Mouse (Mus musculus) stomach, embryonic 15.5 days (tissue): ENCODE results near the gene Hpse. TPM values are rescaled to one million over a fixed set of nuclear protein-coding genes. Genes with fewer than 3 reads are reported as not detected.

Experiments
- ATAC-seq: fragments of 200-750 bp; cut with Nextera tagmentation; 2 replicates; pipeline ENCODE4 v1.8.0; 2017; ENCODE audit warnings: low read depth, moderate number of reproducible peaks, moderate TSS enrichment; ENCODE audit not compliant: insufficient read depth, low FRiP score
- H3K27ac ChIP-seq: fragments of 300-500 bp; sonication (generic); 2 replicates; pipeline ENCODE4 v1.5.1; 2015; ENCODE audit warnings: mild to moderate bottlenecking, inconsistent platforms
- H3K27me3 ChIP-seq: fragments of 300-500 bp; sonication (generic); replicated peaks from 2 replicates; pipeline ENCODE4 v1.6.1; 2015; ENCODE audit warnings: inconsistent platforms
- H3K36me3 ChIP-seq: fragments of 300-500 bp; sonication (generic); 2 replicates; pipeline ENCODE4 v1.6.1; 2015; ENCODE audit warnings: inconsistent platforms
- H3K4me1 ChIP-seq: fragments of 300-500 bp; sonication (generic); 2 replicates; pipeline ENCODE4 v1.6.1; 2015; ENCODE audit warnings: inconsistent platforms
- H3K4me2 ChIP-seq: fragments of 300-500 bp; sonication (generic); 2 replicates; pipeline ENCODE4 v1.6.1; 2015; ENCODE audit warnings: mild to moderate bottlenecking, inconsistent platforms
- H3K4me3 ChIP-seq: fragments of 300-500 bp; sonication (generic); replicated peaks from 2 replicates; pipeline ENCODE4 v1.5.1; 2015; ENCODE audit warnings: inconsistent platforms
- H3K9ac ChIP-seq: fragments of 300-500 bp; sonication (generic); 2 replicates; pipeline ENCODE4 v1.6.1; 2015; ENCODE audit warnings: inconsistent platforms
- H3K9me3 ChIP-seq: fragments of 300-500 bp; sonication (generic); 2 replicates; pipeline ENCODE4 v1.6.1; 2016; ENCODE audit warnings: inconsistent platforms
- WGBS: fragments of 180-500 bp; shearing (Covaris S2); methylation state at CpG from one replicate; pipeline ENCODE4 v1.1.7; 2015; 5-methylcytosine and 5-hydroxymethylcytosine counted together
- polyA plus RNA-seq: library from polyadenylated mRNA; unstranded; fragments of >200 nt; fragmentation: Nextera tagmentation; extraction: Ambion mirVana; gene quantifications from 2 replicates; pipeline ENCODE4 v1.2.1, GENCODE M21; 2015

The Hpse gene
- polyA plus RNA-seq, 1 experiment from 2014 or later: 6.0 TPM

DNA sequence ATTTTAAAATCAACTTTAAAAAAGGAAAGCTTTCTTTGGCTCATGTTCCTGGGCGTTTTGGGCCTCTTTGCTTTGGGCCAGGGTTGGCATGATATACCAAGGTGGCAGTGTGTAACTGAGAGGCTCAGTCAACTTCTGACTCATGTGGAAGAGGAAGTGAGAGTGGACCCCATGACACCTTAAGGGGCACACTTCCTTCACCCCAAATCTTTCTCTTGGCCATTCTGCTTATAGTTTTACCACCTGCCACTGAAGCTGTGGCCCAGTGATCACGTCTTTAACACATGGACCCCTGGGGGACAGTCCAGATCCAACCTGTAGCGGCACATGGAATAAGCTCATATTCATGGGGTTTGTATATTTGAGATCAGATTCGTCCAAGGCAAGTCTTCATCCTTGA lies 6.5 kb upstream of the Hpse start:
- Histone ChIP-seq H3K9me3 (no peaks in the 10 kb centered on the region), H3K4me2 (no peak overlapping the region), H3K27me3 (no peaks in the 10 kb centered on the region), H3K9ac (no peak overlapping the region), H3K27ac (no peak overlapping the region), H3K36me3 (no peaks in the 10 kb centered on the region), H3K4me3 (no peak overlapping the region), H3K4me1 (no peaks in the 10 kb centered on the region)
- ATAC-seq: no peak
- WGBS: 72% methylated on average over 4 of the region's 4 CpGs

DNA sequence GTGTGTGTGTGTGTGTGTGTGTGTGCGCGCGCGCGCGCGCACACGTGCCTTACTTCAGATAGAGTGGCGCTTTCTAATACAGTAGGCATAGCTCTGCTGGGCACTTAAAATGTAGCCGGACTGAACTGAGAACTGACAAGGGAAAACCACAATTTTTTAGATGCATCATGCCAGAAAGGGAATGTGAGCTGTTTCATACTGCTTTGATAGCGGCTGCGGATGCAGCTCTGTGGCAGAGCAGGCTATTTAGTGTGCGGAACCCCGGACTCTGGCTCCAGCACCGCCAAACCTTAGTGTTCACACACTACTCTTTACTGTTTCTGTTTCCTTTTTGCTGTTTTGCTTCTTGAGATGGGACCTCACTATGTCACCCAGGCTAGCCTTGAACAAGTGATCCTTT lies 2.8 kb downstream of the Hpse start:
- Histone ChIP-seq H3K9me3 (no peaks in the 10 kb centered on the region), H3K27ac (no peak overlapping the region), H3K4me1 (0 out of 2 replicates have a peak, but pooled peaks cover 2% of the 10 kb centered on the region), H3K4me3 (no peak overlapping the region), H3K36me3 (no peaks in the 10 kb centered on the region), H3K4me2 (no peak overlapping the region), H3K27me3 (no peaks in the 10 kb centered on the region), H3K9ac (no peak overlapping the region)
- no peak for ATAC-seq
- 92% methylated on average over 15 of the region's 15 CpGs for WGBS

DNA sequence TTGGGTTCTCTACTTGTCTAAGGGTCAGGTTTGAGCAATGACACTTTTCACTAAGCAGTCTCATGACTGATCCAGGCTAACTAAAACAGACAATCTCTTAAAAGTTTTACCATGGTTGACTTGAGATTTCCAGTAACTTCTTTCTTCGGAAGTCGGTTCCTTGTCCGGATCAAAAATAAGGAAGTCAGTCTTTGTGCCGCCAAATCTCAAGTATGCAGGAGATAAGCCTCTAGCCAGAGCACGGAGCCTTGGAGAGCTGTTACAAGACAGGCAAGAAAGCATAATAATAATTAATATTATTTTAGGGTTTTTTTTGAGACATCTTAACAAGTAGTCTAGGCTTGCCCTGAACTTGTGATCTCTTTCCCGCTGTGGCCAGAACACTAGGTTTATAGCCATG lies 8.3 kb downstream of the Hpse start:
- Histone ChIP-seq H3K4me1 (no peaks in the 10 kb centered on the region), H3K9ac (no peak overlapping the region), H3K4me2 (no peak overlapping the region), H3K27me3 (no peaks in the 10 kb centered on the region), H3K36me3 (no peaks in the 10 kb centered on the region), H3K9me3 (no peaks in the 10 kb centered on the region), H3K27ac (no peak overlapping the region), H3K4me3 (no peak overlapping the region)
- WGBS: 76% methylated on average over 6 of the region's 6 CpGs
- ATAC-seq: no peak

DNA sequence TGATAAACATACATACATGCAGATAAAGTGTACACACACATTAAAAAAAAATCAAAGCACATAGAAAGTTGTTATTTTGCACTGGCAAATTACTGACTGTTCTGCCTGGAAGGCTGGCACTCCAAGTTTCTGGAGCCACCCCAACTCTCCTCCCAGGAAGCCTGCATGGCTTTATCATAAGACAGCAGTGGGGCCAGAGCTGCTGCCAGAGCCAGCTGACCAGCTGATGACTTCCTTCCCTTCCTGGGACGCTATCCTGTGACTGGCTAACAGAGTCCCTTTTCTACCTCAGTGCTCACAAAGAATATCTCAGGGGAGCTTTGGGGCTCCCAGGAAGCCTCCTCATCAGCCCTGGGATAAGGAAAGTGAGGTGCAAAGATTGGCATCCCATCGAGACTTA lies 9.5 kb downstream of the Hpse start:
- Histone ChIP-seq H3K4me2 (no peak overlapping the region), H3K27ac (no peak overlapping the region), H3K4me3 (no peak overlapping the region), H3K9ac (no peak overlapping the region), H3K36me3 (no peaks in the 10 kb centered on the region), H3K4me1 (no peaks in the 10 kb centered on the region), H3K9me3 (no peaks in the 10 kb centered on the region), H3K27me3 (no peaks in the 10 kb centered on the region)
- WGBS: 68% methylated on average over 2 of the region's 2 CpGs
- ATAC-seq: no peak

DNA sequence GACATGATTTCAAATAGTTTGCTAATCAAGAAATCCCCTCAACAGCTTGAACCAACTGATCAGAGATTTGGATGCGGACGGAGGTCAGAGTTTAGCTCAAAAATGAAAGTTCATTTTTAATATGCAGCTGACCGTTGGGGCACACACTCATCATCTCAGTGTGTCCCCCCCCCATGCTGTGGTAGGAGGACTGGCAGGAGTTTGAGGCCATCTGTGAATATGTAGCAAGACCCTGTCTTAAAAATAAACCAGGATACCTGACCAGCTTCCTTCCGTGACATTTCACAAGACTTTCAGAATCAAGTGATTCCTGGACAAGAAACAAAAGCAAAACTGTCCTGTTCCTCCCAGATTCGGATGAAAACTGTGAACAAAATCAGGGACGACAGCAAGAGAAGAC lies 10.5 kb downstream of the Hpse start:
- Histone ChIP-seq H3K27ac (no peak overlapping the region), H3K36me3 (no peaks in the 10 kb centered on the region), H3K9ac (no peak overlapping the region), H3K27me3 (no peaks in the 10 kb centered on the region), H3K9me3 (no peaks in the 10 kb centered on the region), H3K4me2 (no peak overlapping the region), H3K4me3 (no peak overlapping the region), H3K4me1 (no peaks in the 10 kb centered on the region)
- no peak for ATAC-seq
- 83% methylated on average over 6 of the region's 6 CpGs for WGBS

- H3K27me3 ChIP-seq: no peaks in the 10 kb centered on the region
- no peak overlapping the region for H3K27ac ChIP-seq
- H3K4me2 ChIP-seq: no peak overlapping the region
- no peaks in the 10 kb centered on the region for H3K4me1 ChIP-seq
- no peaks in the 10 kb centered on the region for H3K36me3 ChIP-seq
- ATAC-seq: no peak
- 56% methylated on average over 8 of the region's 8 CpGs for WGBS
- H3K9me3 ChIP-seq: no peaks in the 10 kb centered on the region
- H3K4me3 ChIP-seq: no peak overlapping the region
- H3K9ac ChIP-seq: no peak overlapping the region
Observed at GRCm38 (mm10) chr5:100706675-100707074, 12.8 kb downstream of the Hpse start.

DNA sequence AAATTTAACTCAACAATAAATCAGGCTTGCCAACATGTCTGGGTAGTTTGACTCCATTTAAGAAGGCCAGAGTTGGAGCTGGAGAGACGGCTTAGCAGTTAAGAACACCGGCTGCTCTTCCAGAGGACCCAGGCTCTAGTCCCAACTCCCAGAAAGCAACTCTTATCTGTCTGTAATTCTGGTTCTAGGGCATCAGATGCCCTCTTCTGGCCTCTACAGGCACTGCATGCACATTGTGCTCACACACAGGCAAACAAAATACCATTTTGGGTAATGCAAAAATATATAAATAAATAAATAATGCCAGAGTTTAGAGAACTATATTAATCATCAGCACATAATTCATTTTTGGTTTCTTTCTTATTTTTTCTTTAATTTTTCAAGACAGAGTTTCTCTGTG lies 15.2 kb downstream of the Hpse start:
- H3K9me3 ChIP-seq: no peaks in the 10 kb centered on the region
- 92% methylated on average over 2 of the region's 2 CpGs for WGBS
- H3K36me3 ChIP-seq: no peaks in the 10 kb centered on the region
- ATAC-seq: no peak
- no peak overlapping the region for H3K4me2 ChIP-seq
- no peak overlapping the region for H3K27ac ChIP-seq
- H3K9ac ChIP-seq: no peak overlapping the region
- H3K4me1 ChIP-seq: no peaks in the 10 kb centered on the region
- no peak overlapping the region for H3K4me3 ChIP-seq
- H3K27me3 ChIP-seq: no peaks in the 10 kb centered on the region

GRCm38 (mm10) chr5:100702325-100702724 lies 17.2 kb downstream of the Hpse start:
- H3K27me3 ChIP-seq: no peaks in the 10 kb centered on the region
- H3K9me3 ChIP-seq: no peaks in the 10 kb centered on the region
- H3K4me1 ChIP-seq: no peaks in the 10 kb centered on the region
- 87% methylated on average over 3 of the region's 3 CpGs for WGBS
- H3K36me3 ChIP-seq: no peaks in the 10 kb centered on the region
- H3K9ac ChIP-seq: no peak overlapping the region
- H3K4me3 ChIP-seq: no peak overlapping the region
- no peak overlapping the region for H3K4me2 ChIP-seq
- H3K27ac ChIP-seq: no peak overlapping the region
- no peak for ATAC-seq

DNA sequence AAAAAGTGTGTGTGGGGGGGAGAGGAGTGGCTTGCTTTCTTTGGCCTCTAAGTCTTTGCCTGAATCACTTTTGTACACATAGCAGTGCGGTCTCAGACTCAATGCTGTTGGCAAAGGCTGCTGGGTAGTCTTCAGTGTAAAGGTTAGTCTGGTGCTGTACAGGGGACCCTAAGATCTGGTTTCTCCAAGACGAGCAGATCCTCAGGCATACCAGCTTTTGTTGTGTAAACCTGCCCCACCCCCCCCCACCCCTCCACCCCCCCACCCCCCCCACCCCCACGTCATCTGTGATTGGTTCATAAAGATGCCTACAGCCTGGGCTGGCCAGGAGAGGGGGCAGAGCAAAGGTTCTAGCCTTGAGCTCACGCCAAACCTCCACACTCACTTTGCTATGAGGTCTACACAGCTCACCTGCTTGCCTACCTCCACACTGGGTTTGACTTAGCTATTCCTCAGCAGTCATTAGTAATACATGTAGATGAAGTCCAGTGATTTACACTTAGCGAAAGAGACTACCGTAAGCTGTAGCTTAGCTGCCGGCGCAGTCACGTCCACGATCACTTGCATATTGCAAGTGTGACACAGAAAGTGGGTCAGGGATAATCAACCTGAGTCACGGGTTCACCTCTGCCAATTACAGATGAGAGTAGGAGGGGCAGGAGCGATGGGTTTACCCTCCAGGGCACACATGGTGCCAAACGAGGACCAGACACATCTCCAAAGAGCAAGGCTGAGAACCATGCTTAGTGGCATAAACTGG lies 18.5 kb downstream of the Hpse start:
- Histone ChIP-seq H3K27me3 (no peaks in the 10 kb centered on the region), H3K27ac (no peak overlapping the region), H3K4me3 (no peak overlapping the region), H3K9me3 (no peaks in the 10 kb centered on the region), H3K4me1 (no peaks in the 10 kb centered on the region), H3K9ac (no peak overlapping the region), H3K4me2 (no peak overlapping the region), H3K36me3 (no peaks in the 10 kb centered on the region)
- 77% methylated on average over 13 of the region's 13 CpGs for WGBS
- no peak for ATAC-seq

DNA sequence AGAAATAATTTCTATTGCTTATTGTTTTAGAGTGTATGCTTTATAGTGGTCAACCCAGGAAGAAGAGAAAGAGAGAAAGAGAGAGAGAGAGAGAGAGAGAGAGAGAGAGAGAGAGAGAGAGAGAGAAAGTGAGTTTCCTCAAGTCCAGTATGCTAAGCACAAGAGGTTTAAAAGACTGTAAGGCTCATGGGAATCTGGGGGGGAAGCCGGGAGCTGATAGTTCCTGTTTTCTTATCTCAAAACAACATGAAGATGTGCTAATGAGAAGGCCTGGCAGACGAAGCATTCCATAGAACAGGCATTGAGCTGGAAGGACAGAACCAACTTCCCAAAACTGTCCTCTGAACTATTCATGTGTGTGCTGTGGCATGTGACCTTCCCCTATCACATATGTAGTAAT lies 21.6 kb downstream of the Hpse start:
- no peak overlapping the region for H3K27ac ChIP-seq
- H3K27me3 ChIP-seq: no peaks in the 10 kb centered on the region
- H3K4me2 ChIP-seq: no peak overlapping the region
- H3K4me3 ChIP-seq: no peak overlapping the region
- H3K9ac ChIP-seq: no peak overlapping the region
- no peaks in the 10 kb centered on the region for H3K9me3 ChIP-seq
- WGBS: 62% methylated on average over 2 of the region's 2 CpGs
- H3K36me3 ChIP-seq: no peaks in the 10 kb centered on the region
- ATAC-seq: no peak
- no peaks in the 10 kb centered on the region for H3K4me1 ChIP-seq

DNA sequence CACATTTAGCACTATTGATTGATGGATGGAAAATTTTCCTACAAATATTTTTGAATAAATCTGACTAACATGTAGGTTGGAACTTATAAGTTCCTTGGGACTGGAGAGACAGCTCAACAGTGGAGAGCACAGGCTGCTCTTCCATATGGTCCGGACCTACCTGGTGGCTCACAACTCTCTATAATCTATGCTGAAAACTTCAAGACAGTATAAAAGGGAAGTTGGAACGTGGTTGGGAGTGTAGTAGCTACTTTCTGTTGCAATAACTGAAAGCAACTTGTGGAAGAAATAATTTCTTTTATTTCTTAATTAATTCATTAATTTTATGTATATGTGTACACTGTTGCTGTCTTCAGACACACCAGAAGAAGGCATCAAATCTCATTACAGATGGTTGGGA lies 22.1 kb downstream of the Hpse start:
- Histone ChIP-seq H3K27me3 (no peaks in the 10 kb centered on the region), H3K4me1 (no peaks in the 10 kb centered on the region)
- WGBS: 61% methylated on average over 2 of the region's 2 CpGs

GRCm38 (mm10) chr5:100685631-100686030 lies 33.9 kb downstream of the Hpse start:
- Histone ChIP-seq H3K36me3 (no peaks in the 10 kb centered on the region), H3K4me1 (no peaks in the 10 kb centered on the region), H3K4me2 (no peak overlapping the region), H3K9me3 (no peaks in the 10 kb centered on the region), H3K27ac (no peak overlapping the region), H3K9ac (no peak overlapping the region), H3K27me3 (no peaks in the 10 kb centered on the region), H3K4me3 (no peak overlapping the region)
- no peak for ATAC-seq
- WGBS: 71% methylated on average over 4 of the region's 4 CpGs

More for the DNA sequence above, 22.1 kb downstream of the Hpse start:
- Histone ChIP-seq H3K4me2 (no peak overlapping the region), H3K9me3 (no peaks in the 10 kb centered on the region), H3K9ac (no peak overlapping the region), H3K27ac (no peak overlapping the region), H3K4me3 (no peak overlapping the region), H3K36me3 (no peaks in the 10 kb centered on the region)
- ATAC-seq: no peak

DNA sequence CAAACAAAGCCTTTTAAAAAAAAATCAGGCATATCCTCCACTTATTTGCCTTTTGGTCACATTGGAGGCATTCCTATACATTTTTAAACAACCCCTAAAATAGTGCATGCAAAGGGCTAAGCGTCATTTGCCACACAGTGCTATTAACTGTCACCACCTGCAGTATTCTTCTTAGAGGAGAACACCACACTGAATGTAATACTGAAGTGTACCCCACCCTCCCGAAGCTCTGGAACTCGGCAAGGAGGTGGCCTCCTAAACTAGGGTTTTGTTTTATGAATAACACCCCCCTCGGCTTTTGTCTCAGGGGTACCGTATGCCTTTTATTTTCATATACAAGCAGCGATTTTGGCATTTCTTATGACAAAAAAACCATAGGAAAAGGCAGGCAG lies 39.0 kb downstream of the Hpse start:
- Histone ChIP-seq H3K9me3 (no peaks in the 10 kb centered on the region), H3K4me3 (no peak overlapping the region), H3K27me3 (no peaks in the 10 kb centered on the region), H3K27ac (no peak overlapping the region), H3K4me1 (no peaks in the 10 kb centered on the region), H3K36me3 (no peaks in the 10 kb centered on the region), H3K9ac (no peak overlapping the region), H3K4me2 (no peak overlapping the region)
- ATAC-seq: no peak
- WGBS: 75% methylated on average over 6 of the region's 6 CpGs
